Mouse (Mus musculus) CH12.LX (cell line): Measurements from ENCODE around the gene Asb10.

Source experiments
- CHD2 ChIP-seq: IDR thresholded peaks from 2 replicates; pipeline ENCODE4 v1.6.1; 2011; ENCODE audit warnings: low read length, improper control_type of control experiment
- CTCF ChIP-seq, 2 experiments: IDR thresholded peaks in 1 of 2; conservative IDR thresholded peaks in 1 of 2; 2 replicates each; pipeline ENCODE4 v1.5.1; 2011 to 2012; ENCODE audit warnings: low read depth in 2 of 2, low read length in 2 of 2, improper control_type of control experiment in 1 of 2, inconsistent platforms in 1 of 2, mild to moderate bottlenecking in 1 of 2, moderate library complexity in 1 of 2
- MXI1 ChIP-seq: IDR thresholded peaks from 2 replicates; pipeline ENCODE4 v1.6.1; 2011; ENCODE audit warnings: mild to moderate bottlenecking, low read depth, low read length, improper control_type of control experiment
- MYC ChIP-seq: IDR thresholded peaks from 2 replicates; pipeline ENCODE4 v1.6.1; 2011; ENCODE audit warnings: low read depth, mild to moderate bottlenecking, improper control_type of control experiment, low read length
- NRF1 ChIP-seq: IDR thresholded peaks from 2 replicates; pipeline ENCODE4 v1.6.1; 2014; ENCODE audit warnings: low read depth, mild to moderate bottlenecking, inconsistent platforms, low read length, improper control_type of control experiment, moderate library complexity
- POLR2A ChIP-seq: IDR thresholded peaks from 2 replicates; pipeline ENCODE4 v1.6.1; 2011; ENCODE audit warnings: low read depth, mild to moderate bottlenecking, improper control_type of control experiment, low read length
- USF1 ChIP-seq: IDR thresholded peaks from 2 replicates; pipeline ENCODE4 v1.6.1; 2014; ENCODE audit warnings: low read depth, mild to moderate bottlenecking, inconsistent platforms, low read length, improper control_type of control experiment
- ZMIZ1 ChIP-seq: IDR thresholded peaks from 2 replicates; pipeline ENCODE4 v1.6.1; 2012; ENCODE audit warnings: low read depth, mild to moderate bottlenecking, inconsistent platforms, low read length, improper control_type of control experiment

- TF ChIP-seq CHD2: no peak
- no peak for TF ChIP-seq POLR2A
- TF ChIP-seq CTCF (conservative IDR thresholded peaks at IDR 0.05 in 1 of 2, IDR thresholded peaks at IDR 0.05 in 1 of 2; ENCODE audit: low read depth in 2 of 2, low read length in 2 of 2): no peak
- no peak for TF ChIP-seq MYC
- TF ChIP-seq NRF1: no peak
- TF ChIP-seq USF1: no peak
- no peak for TF ChIP-seq MXI1
- TF ChIP-seq ZMIZ1: no peak
Observed at GRCm38 (mm10) chr5:24505513-24505912, 35.3 kb downstream of the Asb10 start.
